Mouse (Mus musculus) midbrain, embryonic 14.5 days (tissue): ENCODE measurements around the gene Zfp575. TPM values are rescaled to one million over a fixed set of nuclear protein-coding genes. Genes with fewer than 3 reads are reported as not detected.

Experiments used
- ATAC-seq: fragments of 200-750 bp; cut with Nextera tagmentation; 2 replicates; pipeline ENCODE4 v1.8.0; 2017; ENCODE audit warnings: moderate number of reproducible peaks, moderate library complexity; ENCODE audit not compliant: low FRiP score, low TSS enrichment
- DNase-seq: peaks from one replicate; pipeline ENCODE4 v3.0.0-alpha.2; 2015
- H3K27ac ChIP-seq: fragments of 300-500 bp; sonication (generic); replicated peaks from 2 replicates; pipeline ENCODE4 v1.5.1; 2014; ENCODE audit warnings: mild to moderate bottlenecking, low read depth, low read length, moderate library complexity
- H3K27me3 ChIP-seq: fragments of 300-500 bp; sonication (generic); 2 replicates; pipeline ENCODE4 v1.6.1; 2014; ENCODE audit warnings: low read length, control low read depth, mixed read lengths; ENCODE audit not compliant: control insufficient read depth, insufficient read depth
- H3K36me3 ChIP-seq: fragments of 300-500 bp; sonication (generic); 2 replicates; pipeline ENCODE4 v1.6.1; 2014; ENCODE audit warnings: low read length, control low read depth; ENCODE audit not compliant: control insufficient read depth, insufficient read depth
- H3K4me1 ChIP-seq: fragments of 300-500 bp; sonication (generic); 2 replicates; pipeline ENCODE4 v1.6.1; 2014; ENCODE audit warnings: mild to moderate bottlenecking, antibody characterized with exemption, low read length, control low read depth; ENCODE audit not compliant: control insufficient read depth, insufficient read depth
- H3K4me2 ChIP-seq: fragments of 300-500 bp; sonication (generic); 2 replicates; pipeline ENCODE4 v1.6.1; 2014; ENCODE audit warnings: mild to moderate bottlenecking, low read length, moderate library complexity
- H3K4me3 ChIP-seq: fragments of 300-500 bp; sonication (generic); replicated peaks from 2 replicates; pipeline ENCODE4 v1.5.1; 2014; ENCODE audit warnings: low read depth, low read length
- H3K9ac ChIP-seq: fragments of 300-500 bp; sonication (generic); replicated peaks from 2 replicates; pipeline ENCODE4 v1.6.1; 2014; ENCODE audit warnings: mild to moderate bottlenecking, low read length, moderate library complexity
- H3K9me3 ChIP-seq: fragments of 300-500 bp; sonication (generic); 2 replicates; pipeline ENCODE4 v1.6.1; 2016; ENCODE audit warnings: low read length, control low read depth, mixed read lengths; ENCODE audit not compliant: control insufficient read depth
- WGBS: fragments of 180-500 bp; shearing (Covaris S2); extraction: QIAGEN DNeasy Blood & Tissue Kit; methylation state at CpG from one replicate; pipeline ENCODE4 v1.1.7; 2014; 5-methylcytosine and 5-hydroxymethylcytosine counted together
- polyA plus RNA-seq: library from polyadenylated mRNA; unstranded; fragments of >200 nt; fragmentation: Nextera tagmentation; extraction: Ambion mirVana; gene quantifications from 2 replicates; pipeline ENCODE4 v1.2.1, GENCODE M21; 2014

The Zfp575 gene
- polyA plus RNA-seq, 1 experiment from 2014 or later: 9.2 TPM

DNA sequence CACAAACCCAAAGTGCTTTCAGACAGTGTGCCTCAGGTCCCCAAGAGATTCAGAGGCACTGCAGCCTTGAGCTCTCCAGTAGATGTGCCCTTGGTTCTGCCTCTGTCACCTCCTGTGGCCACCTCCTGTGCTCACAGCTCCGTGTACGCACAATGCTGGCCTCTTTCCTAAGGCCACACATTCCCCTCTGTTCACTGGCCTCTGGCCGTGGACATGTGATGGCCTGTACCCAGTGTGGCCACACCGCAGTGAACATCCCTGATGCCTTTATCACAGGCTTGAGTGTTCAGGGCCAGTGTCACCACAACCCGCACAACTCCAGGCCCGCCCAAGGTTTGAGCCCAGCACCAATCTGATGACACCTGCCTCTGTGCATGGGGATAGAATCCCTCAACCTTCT, 2.6 kb downstream of the Zfp575 start:
- H3K9me3 ChIP-seq: no peaks in the 10 kb centered on the region
- ATAC-seq (no peak), DNase-seq (no peak)
- H3K27me3 ChIP-seq: peaks cover 18% of the 10 kb centered on the region; the same call in 1 of the 2 replicates
- H3K27ac ChIP-seq: no peak overlapping the region
- no peak overlapping the region for H3K4me2 ChIP-seq
- no peak overlapping the region for H3K4me3 ChIP-seq
- no peaks in the 10 kb centered on the region for H3K4me1 ChIP-seq
- WGBS: 79% methylated on average over 6 of the region's 6 CpGs
- no peak overlapping the region for H3K9ac ChIP-seq
- no peaks in the 10 kb centered on the region for H3K36me3 ChIP-seq

DNA sequence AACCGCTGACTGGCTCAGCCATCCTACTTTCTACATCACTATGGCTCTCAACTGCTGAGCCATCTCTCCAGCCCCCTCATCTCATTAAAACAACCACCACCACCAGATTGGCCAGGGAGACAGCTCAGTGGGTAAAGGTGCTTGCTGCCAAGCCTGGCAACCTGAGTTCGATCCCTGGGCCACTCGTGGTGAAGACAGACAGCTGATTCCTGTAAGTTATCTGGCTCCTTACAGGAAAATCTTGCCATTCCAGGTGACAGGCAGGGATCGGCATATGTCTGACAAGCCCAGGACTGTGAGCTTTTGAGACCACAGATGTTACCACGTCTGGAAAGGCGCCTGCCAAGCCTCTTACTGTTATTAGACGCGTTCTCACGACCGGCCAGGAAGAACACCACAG, 9.6 kb downstream of the Zfp575 start:
- 95% methylated on average over 10 of the region's 10 CpGs for WGBS
- 0 out of 2 replicates have a peak, but pooled peaks cover 5% of the 10 kb centered on the region for H3K36me3 ChIP-seq
- no peaks in the 10 kb centered on the region for H3K4me1 ChIP-seq
- ATAC-seq: no peak
- DNase-seq: no peak
- H3K27ac ChIP-seq: no peak overlapping the region
- H3K9ac ChIP-seq: no peak overlapping the region
- no peaks in the 10 kb centered on the region for H3K9me3 ChIP-seq
- no peaks in the 10 kb centered on the region for H3K27me3 ChIP-seq
- H3K4me2 ChIP-seq: no peak overlapping the region
- H3K4me3 ChIP-seq: no peak overlapping the region

DNA sequence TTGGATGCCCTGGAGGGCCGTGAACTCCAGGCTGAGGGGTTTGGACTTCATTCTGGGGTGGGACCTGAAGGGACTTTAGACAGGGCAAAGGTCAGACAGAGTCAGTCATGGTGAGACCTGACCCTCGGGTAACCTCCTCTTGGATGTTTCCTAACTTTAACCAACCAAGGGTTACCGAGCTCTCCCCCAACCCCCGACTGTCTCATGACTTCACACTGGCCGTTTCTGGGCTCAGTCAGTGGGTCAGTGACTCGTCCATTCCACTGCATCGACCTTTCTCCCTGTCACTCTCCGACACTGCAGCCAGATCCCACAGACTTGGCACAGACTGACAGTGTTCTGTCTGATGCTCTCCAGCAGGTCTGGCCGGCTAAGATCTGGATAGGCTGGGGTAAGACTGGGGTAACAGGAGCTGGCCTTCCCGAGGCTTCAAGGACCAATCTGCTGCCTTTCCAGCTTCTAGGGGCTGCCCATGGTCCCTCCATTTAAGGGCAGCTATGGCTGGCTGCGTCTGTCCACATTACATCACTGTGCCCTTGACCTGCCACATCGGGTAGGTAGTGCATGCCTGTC, 13.1 kb downstream of the Zfp575 start:
- H3K9ac ChIP-seq: no peak overlapping the region
- H3K4me3 ChIP-seq: no peak overlapping the region
- H3K27ac ChIP-seq: no peak overlapping the region
- H3K36me3 ChIP-seq: peaks cover 20% of the 10 kb centered on the region; the same call in 1 of the 2 replicates
- H3K4me2 ChIP-seq: no peak overlapping the region
- no peaks in the 10 kb centered on the region for H3K4me1 ChIP-seq
- H3K27me3 ChIP-seq: no peaks in the 10 kb centered on the region
- H3K9me3 ChIP-seq: no peaks in the 10 kb centered on the region
- no peak for DNase-seq
- ATAC-seq: no peak
- 71% methylated on average over 12 of the region's 12 CpGs for WGBS

DNA sequence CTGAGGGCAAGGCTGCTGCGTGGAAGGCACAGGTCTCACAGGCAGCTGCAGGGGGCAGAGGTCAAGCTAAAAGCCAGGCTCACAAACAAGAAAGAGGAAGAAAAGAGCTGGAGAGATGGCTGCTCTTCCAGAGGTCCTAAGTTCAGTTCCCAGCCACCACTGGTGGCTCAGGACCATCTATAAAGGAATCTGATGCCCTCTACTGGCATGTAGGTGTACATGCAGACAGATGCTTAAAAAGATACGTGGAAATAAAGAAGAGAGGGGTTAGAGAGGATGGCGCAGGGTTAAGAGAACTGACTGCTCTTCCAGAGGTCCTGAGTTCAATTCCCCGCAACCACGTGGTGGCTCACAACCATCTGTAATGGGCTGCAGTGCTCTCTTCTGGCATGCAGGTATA, 15.0 kb downstream of the Zfp575 start:
- peak; percentile 40 for DNase-seq
- no peaks in the 10 kb centered on the region for H3K9me3 ChIP-seq
- H3K4me3 ChIP-seq: no peak overlapping the region
- no peaks in the 10 kb centered on the region for H3K27me3 ChIP-seq
- no peaks in the 10 kb centered on the region for H3K4me1 ChIP-seq
- no peak for ATAC-seq
- 48% methylated on average over 5 of the region's 5 CpGs for WGBS
- H3K9ac ChIP-seq: no peak overlapping the region
- no peak overlapping the region for H3K27ac ChIP-seq
- peaks cover 37% of the 10 kb centered on the region for H3K36me3 ChIP-seq
- H3K4me2 ChIP-seq: no peak overlapping the region

DNA sequence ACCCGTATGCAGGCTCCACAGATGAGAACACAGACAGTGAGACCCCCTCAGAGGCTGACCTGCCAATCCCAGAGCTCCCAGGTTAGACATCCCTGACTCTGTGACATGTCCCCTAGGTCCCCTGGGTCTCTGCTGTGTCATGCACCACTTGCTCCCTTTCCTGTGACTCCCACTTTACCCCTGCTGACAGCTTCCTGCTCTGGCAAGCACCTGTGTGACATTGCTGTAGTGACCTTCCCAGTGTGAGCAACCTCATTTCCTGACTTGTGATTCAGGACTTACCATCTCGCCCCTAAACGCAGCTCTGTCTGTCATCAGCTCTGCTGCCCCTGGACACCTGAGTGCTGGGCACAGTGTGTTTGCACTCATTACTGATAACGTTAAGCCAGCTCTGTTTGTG, 16.4 kb downstream of the Zfp575 start:
- DNase-seq (no peak), ATAC-seq (no peak)
- no peaks in the 10 kb centered on the region for H3K9me3 ChIP-seq
- whole genome bisulfite sequencing: 87% methylated on average over 4 of the region's 4 CpGs
- no peak overlapping the region for H3K4me3 ChIP-seq
- H3K36me3 ChIP-seq: peaks cover 50% of the 10 kb centered on the region
- no peak overlapping the region for H3K27ac ChIP-seq
- H3K27me3 ChIP-seq: no peaks in the 10 kb centered on the region
- H3K4me1 ChIP-seq: no peaks in the 10 kb centered on the region
- no peak overlapping the region for H3K4me2 ChIP-seq
- H3K9ac ChIP-seq: no peak overlapping the region

DNA sequence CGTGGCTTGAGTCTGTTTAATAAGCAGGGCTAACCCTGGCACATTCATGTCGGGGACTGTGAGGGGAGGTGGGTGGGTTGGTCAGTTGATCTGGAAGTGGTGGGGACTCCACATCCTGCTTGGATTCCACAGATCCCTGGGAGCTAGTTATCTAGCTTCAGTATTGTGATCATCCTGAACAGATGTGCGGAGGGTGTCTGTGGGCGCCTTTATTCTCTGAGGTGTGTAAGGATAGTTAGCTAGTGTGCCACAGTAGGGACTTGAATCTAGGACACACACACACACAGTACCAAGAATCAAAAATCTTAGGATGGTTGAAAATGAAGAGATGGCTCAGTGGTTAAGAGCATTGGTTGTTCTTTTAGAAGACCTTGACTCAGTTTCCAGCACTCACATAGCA, 18.9 kb downstream of the Zfp575 start:
- ATAC-seq: no peak
- Histone ChIP-seq H3K9ac (no peak overlapping the region), H3K27me3 (no peaks in the 10 kb centered on the region), H3K4me3 (no peak overlapping the region), H3K4me2 (no peak overlapping the region), H3K4me1 (no peaks in the 10 kb centered on the region), H3K36me3 (peaks cover 58% of the 10 kb centered on the region), H3K27ac (no peak overlapping the region), H3K9me3 (no peaks in the 10 kb centered on the region)
- no peak for DNase-seq
- 85% methylated on average over 4 of the region's 4 CpGs for WGBS

DNA sequence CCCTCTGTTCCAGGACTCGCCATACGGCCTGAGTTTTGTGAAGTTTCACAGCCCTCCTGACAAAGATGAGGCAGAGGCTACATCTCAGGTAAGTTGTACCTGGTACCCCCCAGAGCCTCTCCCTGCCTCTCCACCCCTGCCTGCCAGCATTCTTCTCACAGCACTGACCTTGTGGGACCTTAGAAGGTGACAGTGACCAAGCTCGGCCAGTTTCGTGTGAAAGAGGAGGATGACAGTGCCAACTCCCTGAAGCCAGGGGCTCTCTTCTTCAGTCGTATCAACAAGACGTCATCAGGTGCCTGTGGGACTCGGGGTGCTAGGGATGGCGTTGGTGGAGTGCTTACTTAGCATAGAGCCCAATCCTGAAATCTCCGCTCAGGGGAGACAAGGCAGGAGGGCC, 21.2 kb downstream of the Zfp575 start:
- no peak overlapping the region for H3K9ac ChIP-seq
- DNase-seq (no peak), ATAC-seq (no peak)
- 94% methylated on average over 9 of the region's 9 CpGs for WGBS
- no peaks in the 10 kb centered on the region for H3K9me3 ChIP-seq
- no peaks in the 10 kb centered on the region for H3K27me3 ChIP-seq
- H3K36me3 ChIP-seq: peaks cover 55% of the 10 kb centered on the region
- no peak overlapping the region for H3K4me3 ChIP-seq
- no peaks in the 10 kb centered on the region for H3K4me1 ChIP-seq
- H3K4me2 ChIP-seq: no peak overlapping the region
- no peak overlapping the region for H3K27ac ChIP-seq

DNA sequence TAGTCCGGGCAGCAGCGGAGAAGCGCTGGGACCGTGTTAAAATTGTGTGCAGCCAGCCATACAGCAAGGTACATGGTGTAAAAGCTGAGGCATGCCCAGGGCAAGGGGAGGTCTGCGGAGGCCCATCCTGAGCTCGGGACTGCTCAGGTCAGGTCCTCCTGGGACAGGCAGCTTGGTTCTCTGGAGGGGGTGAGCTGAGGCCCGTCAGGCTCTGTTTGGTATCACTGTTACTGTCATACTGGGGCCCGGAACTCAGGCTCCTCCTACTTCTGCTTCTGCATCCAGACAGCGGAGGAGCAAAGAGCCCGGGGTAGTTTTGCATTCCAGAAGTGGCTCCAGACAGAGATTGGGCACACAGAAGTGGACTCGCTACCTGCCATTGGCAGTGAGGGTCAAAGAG, 21.8 kb downstream of the Zfp575 start:
- Histone ChIP-seq H3K9me3 (no peaks in the 10 kb centered on the region), H3K4me2 (no peak overlapping the region), H3K9ac (no peak overlapping the region), H3K27ac (no peak overlapping the region), H3K4me1 (no peaks in the 10 kb centered on the region), H3K36me3 (peaks cover 55% of the 10 kb centered on the region), H3K27me3 (no peaks in the 10 kb centered on the region), H3K4me3 (no peak overlapping the region)
- WGBS: 98% methylated on average over 11 of the region's 11 CpGs
- ATAC-seq (no peak), DNase-seq (no peak)

DNA sequence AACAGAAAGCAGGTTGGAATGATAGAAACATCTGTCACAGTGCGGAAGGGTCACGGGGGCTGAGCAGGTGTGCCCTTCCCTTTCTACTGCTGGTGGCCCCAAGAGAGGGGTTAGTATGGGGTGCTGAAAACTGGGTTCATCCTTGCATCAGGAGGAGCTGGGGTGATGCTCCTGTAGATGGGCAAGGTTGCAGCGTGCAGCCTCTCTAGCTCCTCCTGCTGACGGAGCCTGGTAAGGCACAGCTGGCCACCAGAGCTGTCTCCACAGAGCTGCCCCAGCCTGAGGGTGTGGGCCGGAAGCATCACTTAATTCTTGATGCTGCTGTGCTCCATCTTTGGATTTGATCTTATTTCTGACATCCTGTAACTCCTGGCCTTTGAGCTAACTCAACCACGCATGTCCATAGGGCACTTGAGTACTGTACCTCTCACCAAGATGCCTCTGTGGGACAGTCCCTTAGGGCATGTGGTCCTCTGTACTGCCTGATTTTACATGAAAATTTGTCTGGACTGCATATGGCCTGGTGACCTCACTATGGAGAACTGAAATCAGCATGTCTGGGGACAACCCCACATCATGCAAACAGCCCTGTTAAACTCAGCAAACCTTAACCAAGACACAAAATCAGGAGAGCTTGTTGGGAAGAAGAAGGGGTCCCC, 22.7 kb downstream of the Zfp575 start:
- H3K4me3 ChIP-seq: no peak overlapping the region
- ATAC-seq (peak; percentile 55; the same call in 1 of the 2 replicates), DNase-seq (peak; percentile 76)
- WGBS: 56% methylated on average over 6 of the region's 6 CpGs
- H3K27ac ChIP-seq: no peak overlapping the region
- H3K27me3 ChIP-seq: no peaks in the 10 kb centered on the region
- H3K9me3 ChIP-seq: no peaks in the 10 kb centered on the region
- no peak overlapping the region for H3K9ac ChIP-seq
- no peaks in the 10 kb centered on the region for H3K4me1 ChIP-seq
- H3K36me3 ChIP-seq: peaks cover 58% of the 10 kb centered on the region
- no peak overlapping the region for H3K4me2 ChIP-seq
